Mouse (Mus musculus) hindbrain, embryonic 16.5 days (tissue): ENCODE measurements at regions not wholly inside any gene's neighbourhood (a gene's known extent, or its start where the extent isn't known, plus 50 kb on each side); places are given as distances from the start of the nearest gene placed in this dataset.

Experiments
- ATAC-seq: fragments of 200-750 bp; cut with Nextera tagmentation; 2 replicates; pipeline ENCODE4 v1.8.0; 2017; ENCODE audit warnings: moderate TSS enrichment, moderate library complexity
- H3K27ac ChIP-seq: fragments of 300-500 bp; sonication (generic); 2 replicates; pipeline ENCODE4 v1.5.1; 2014; ENCODE audit warnings: low read depth, mild to moderate bottlenecking, control low read depth, low read length, moderate library complexity
- H3K27me3 ChIP-seq: fragments of 300-500 bp; sonication (generic); replicated peaks from 2 replicates; pipeline ENCODE4 v1.6.1; 2014; ENCODE audit warnings: low read length; ENCODE audit not compliant: control insufficient read depth, insufficient read depth
- H3K36me3 ChIP-seq: fragments of 300-500 bp; sonication (generic); 2 replicates; pipeline ENCODE4 v1.6.1; 2014; ENCODE audit warnings: mild to moderate bottlenecking, low read length, moderate library complexity, mixed read lengths; ENCODE audit not compliant: control insufficient read depth, insufficient read depth
- H3K4me1 ChIP-seq: fragments of 300-500 bp; sonication (generic); 2 replicates; pipeline ENCODE4 v1.6.1; 2014; ENCODE audit warnings: low read depth, low read length; ENCODE audit not compliant: control insufficient read depth, insufficient read depth
- H3K4me2 ChIP-seq: fragments of 300-500 bp; sonication (generic); 2 replicates; pipeline ENCODE4 v1.6.1; 2014; ENCODE audit warnings: mild to moderate bottlenecking, low read length, control low read depth, moderate library complexity
- H3K4me3 ChIP-seq: fragments of 300-500 bp; sonication (generic); 2 replicates; pipeline ENCODE4 v1.5.1; 2014; ENCODE audit warnings: mild to moderate bottlenecking, low read length, control low read depth, moderate library complexity
- H3K9ac ChIP-seq: fragments of 300-500 bp; sonication (generic); 2 replicates; pipeline ENCODE4 v1.6.1; 2014; ENCODE audit warnings: low read depth, mild to moderate bottlenecking, control low read depth, low read length, moderate library complexity
- H3K9me3 ChIP-seq: fragments of 300-500 bp; sonication (generic); 2 replicates; pipeline ENCODE4 v1.6.1; 2014; ENCODE audit warnings: mild to moderate bottlenecking, low read length, moderate library complexity; ENCODE audit not compliant: control insufficient read depth
- WGBS: fragments of 180-500 bp; shearing (Covaris S2); extraction: QIAGEN DNeasy Blood & Tissue Kit; methylation state at CpG from one replicate; pipeline ENCODE4 v1.1.7; 2014; 5-methylcytosine and 5-hydroxymethylcytosine counted together
- microRNA counts: library from miRNA; unstranded; fragments of <30 nt; microRNA quantifications from one replicate; lab custom pipeline; 2016
- microRNA-seq: library from miRNA; unstranded; fragments of <30 nt; microRNA quantifications from one replicate; pipeline ENCODE4, GENCODE M21; 2017

GRCm38 (mm10) chr1:193422886-193423285, 52.8 kb upstream of the Camk1g start:
- no peaks in the 10 kb centered on the region for H3K9me3 ChIP-seq
- H3K4me1 ChIP-seq: peaks cover 21% of the 10 kb centered on the region
- 0 out of 2 replicates have a peak, but pooled peaks have one; percentile 15 for ATAC-seq
- H3K4me2 ChIP-seq: no peak overlapping the region
- H3K9ac ChIP-seq: no peak overlapping the region
- 62% methylated on average over 1 of the region's 1 CpGs for WGBS
- no peak overlapping the region for H3K4me3 ChIP-seq
- no peaks in the 10 kb centered on the region for H3K36me3 ChIP-seq
- no peaks in the 10 kb centered on the region for H3K27me3 ChIP-seq
- H3K27ac ChIP-seq: no peak overlapping the region

DNA sequence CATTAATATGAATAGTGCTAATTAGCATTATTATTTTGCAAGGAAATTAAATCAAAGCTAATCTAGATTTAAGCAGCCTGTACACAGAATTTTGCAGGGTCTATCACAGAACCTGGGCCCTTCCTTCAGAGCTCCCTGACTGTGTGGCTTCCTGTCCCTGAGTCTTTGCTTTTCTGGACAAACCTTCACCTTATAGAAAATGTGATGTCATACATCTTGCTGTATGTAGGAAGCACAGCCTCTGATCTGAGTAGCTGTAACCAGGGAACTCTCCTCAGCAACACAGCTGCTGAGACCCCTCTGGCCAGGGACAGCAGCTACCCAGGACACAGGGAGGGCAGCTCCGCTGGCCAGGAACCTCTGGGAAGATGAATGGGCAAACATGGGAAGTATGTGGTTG, 51.7 kb upstream of the Camk1g start:
- Histone ChIP-seq H3K27ac (no peak overlapping the region), H3K9ac (no peak overlapping the region), H3K4me2 (no peak overlapping the region), H3K36me3 (no peaks in the 10 kb centered on the region), H3K4me3 (no peak overlapping the region), H3K9me3 (no peaks in the 10 kb centered on the region), H3K27me3 (no peaks in the 10 kb centered on the region), H3K4me1 (peaks cover 21% of the 10 kb centered on the region)
- ATAC-seq: no peak
- 100% methylated on average over 1 of the region's 1 CpGs for WGBS

DNA sequence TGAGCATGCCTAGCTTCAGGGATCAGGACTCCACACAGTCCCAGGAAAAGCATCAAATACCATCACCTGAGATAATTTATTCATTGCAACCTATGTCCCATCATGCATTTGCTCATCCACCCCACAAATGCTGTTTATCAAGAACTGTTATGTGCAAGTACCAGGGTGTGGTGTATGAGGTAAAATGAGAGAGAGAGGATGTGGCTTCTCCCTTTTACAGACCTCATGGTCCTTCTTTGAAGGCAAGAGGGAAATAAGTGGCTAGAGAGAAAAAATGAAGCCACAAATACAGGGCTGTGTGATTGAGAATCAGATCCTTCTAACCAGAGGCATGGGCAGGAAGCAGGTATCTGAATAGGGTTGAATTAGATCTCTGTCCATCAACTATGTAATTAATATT, 51.3 kb upstream of the Camk1g start:
- H3K36me3 ChIP-seq: no peaks in the 10 kb centered on the region
- H3K4me1 ChIP-seq: peaks cover 21% of the 10 kb centered on the region
- no peak overlapping the region for H3K27ac ChIP-seq
- no peak overlapping the region for H3K4me3 ChIP-seq
- H3K4me2 ChIP-seq: no peak overlapping the region
- no peaks in the 10 kb centered on the region for H3K27me3 ChIP-seq
- no peaks in the 10 kb centered on the region for H3K9me3 ChIP-seq
- no peak for ATAC-seq
- no peak overlapping the region for H3K9ac ChIP-seq

MicroRNAs encoded in the stretch of these regions (microRNA counts, 519-probe panel; counts per million panel counts)
- microRNA mmu-miR-205 (lab: Ali Mortazavi, UCI): 2,477 counts per million, percentile 64 among the panel's probes with 10 or more counts

Small RNA genes in the stretch of these regions (microRNA-seq; reads per million reads assigned to microRNA genes)
- 59.8 reads per million, percentile 43 among the genes with 10 or more reads in this experiment for gene Mir205
